Mouse (Mus musculus) midbrain, embryonic 11.5 days (tissue): ENCODE measurements around the gene Mthfd1. TPM values are rescaled to one million over a fixed set of nuclear protein-coding genes. Genes with fewer than 3 reads are reported as not detected.
A peak's percentile ranks its signal among the peaks of the same experiment; 100 is the strongest.

Source experiments
- ATAC-seq: fragments of 200-750 bp; cut with Nextera tagmentation; 2 replicates; pipeline ENCODE4 v1.8.0; 2017; ENCODE audit warnings: moderate TSS enrichment, moderate library complexity; ENCODE audit not compliant: low FRiP score
- DNase-seq: peaks from one replicate; pipeline ENCODE4 v3.0.0; 2015; ENCODE audit warnings: low spot score; ENCODE audit errors: missing footprints
- H3K27ac ChIP-seq: fragments of 300-500 bp; sonication (generic); 2 replicates; pipeline ENCODE4 v1.5.1; 2014; ENCODE audit warnings: low read depth, low read length
- H3K27me3 ChIP-seq: fragments of 300-500 bp; sonication (generic); 2 replicates; pipeline ENCODE4 v1.6.1; 2014; ENCODE audit warnings: mild to moderate bottlenecking, low read length, moderate library complexity, mixed read lengths; ENCODE audit not compliant: control insufficient read depth, insufficient read depth
- H3K36me3 ChIP-seq: fragments of 300-500 bp; sonication (generic); 2 replicates; pipeline ENCODE4 v1.6.1; 2014; ENCODE audit warnings: mild to moderate bottlenecking, low read length, moderate library complexity, mixed read lengths; ENCODE audit not compliant: control insufficient read depth, insufficient read depth
- H3K4me1 ChIP-seq: fragments of 300-500 bp; sonication (generic); 2 replicates; pipeline ENCODE4 v1.6.1; 2014; ENCODE audit warnings: low read length; ENCODE audit not compliant: control insufficient read depth, insufficient read depth
- H3K4me2 ChIP-seq: fragments of 300-500 bp; sonication (generic); 2 replicates; pipeline ENCODE4 v1.6.1; 2014; ENCODE audit warnings: mild to moderate bottlenecking, moderate library complexity
- H3K4me3 ChIP-seq: fragments of 300-500 bp; sonication (generic); 2 replicates; pipeline ENCODE4 v1.5.1; 2014; ENCODE audit warnings: low read depth, low read length
- H3K9ac ChIP-seq: fragments of 300-500 bp; sonication (generic); 2 replicates; pipeline ENCODE4 v1.6.1; 2014; ENCODE audit warnings: low read length
- H3K9me3 ChIP-seq: fragments of 300-500 bp; sonication (generic); 2 replicates; pipeline ENCODE4 v1.6.1; 2016; ENCODE audit warnings: low read length; ENCODE audit not compliant: control insufficient read depth
- WGBS: fragments of 180-500 bp; shearing (Covaris S2); extraction: QIAGEN DNeasy Blood & Tissue Kit; methylation state at CpG from one replicate; pipeline ENCODE4 v1.1.7; 2014; 5-methylcytosine and 5-hydroxymethylcytosine counted together
- polyA plus RNA-seq: library from polyadenylated mRNA; unstranded; fragments of >200 nt; fragmentation: Nextera tagmentation; extraction: Ambion mirVana; gene quantifications from 2 replicates; pipeline ENCODE4 v1.2.1, GENCODE M21; 2014

Mthfd1 gene
- polyA plus RNA-seq, 1 experiment from 2014 or later: 62.9 TPM

DNA sequence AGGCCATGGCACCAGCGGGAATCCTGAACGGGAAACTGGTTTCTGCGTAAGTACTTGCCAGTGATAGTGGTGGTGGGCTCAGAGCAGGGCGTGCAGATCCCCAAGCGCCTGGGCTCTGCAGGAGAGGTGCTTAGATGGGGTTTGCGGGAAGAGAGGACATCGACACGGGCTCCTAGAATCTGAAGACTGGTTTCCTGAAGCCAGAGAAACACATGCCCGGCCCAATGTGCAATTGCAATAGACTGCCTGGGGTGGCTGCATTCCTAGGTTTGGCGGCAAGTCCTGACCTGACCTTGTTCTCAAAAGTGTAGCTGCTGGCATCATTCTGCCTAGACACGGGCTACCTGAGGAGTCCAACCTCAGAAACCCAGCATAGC lies 389 bp downstream of the Mthfd1 start:
- DNase-seq (peak; percentile 97), ATAC-seq (peak; percentile 36; the same call in 1 of the 2 replicates)
- H3K27ac ChIP-seq: peak overlapping the region; percentile 26; the same call in 1 of the 2 replicates
- H3K27me3 ChIP-seq: no peaks in the 10 kb centered on the region
- H3K9me3 ChIP-seq: no peaks in the 10 kb centered on the region
- peak overlapping the region; percentile 58 for H3K4me3 ChIP-seq
- 0% methylated on average over 11 of the region's 11 CpGs for WGBS
- peak overlapping the region; percentile 93 for H3K4me2 ChIP-seq
- H3K9ac ChIP-seq: peak overlapping the region; percentile 68
- no peaks in the 10 kb centered on the region for H3K36me3 ChIP-seq
- peaks cover 6% of the 10 kb centered on the region for H3K4me1 ChIP-seq

- ATAC-seq: no peak
- no peak for DNase-seq
- H3K4me3 ChIP-seq: peak overlapping the region; percentile 58
- no peak overlapping the region for H3K27ac ChIP-seq
- peaks cover 6% of the 10 kb centered on the region for H3K4me1 ChIP-seq
- 7% methylated on average over 17 of the region's 17 CpGs for WGBS
- H3K9ac ChIP-seq: peak overlapping the region; percentile 68
- no peaks in the 10 kb centered on the region for H3K9me3 ChIP-seq
- no peaks in the 10 kb centered on the region for H3K36me3 ChIP-seq
- no peaks in the 10 kb centered on the region for H3K27me3 ChIP-seq
- H3K4me2 ChIP-seq: peak overlapping the region; percentile 93
Observed at GRCm38 (mm10) chr12:76256114-76256843, 1.2 kb downstream of the Mthfd1 start.

DNA sequence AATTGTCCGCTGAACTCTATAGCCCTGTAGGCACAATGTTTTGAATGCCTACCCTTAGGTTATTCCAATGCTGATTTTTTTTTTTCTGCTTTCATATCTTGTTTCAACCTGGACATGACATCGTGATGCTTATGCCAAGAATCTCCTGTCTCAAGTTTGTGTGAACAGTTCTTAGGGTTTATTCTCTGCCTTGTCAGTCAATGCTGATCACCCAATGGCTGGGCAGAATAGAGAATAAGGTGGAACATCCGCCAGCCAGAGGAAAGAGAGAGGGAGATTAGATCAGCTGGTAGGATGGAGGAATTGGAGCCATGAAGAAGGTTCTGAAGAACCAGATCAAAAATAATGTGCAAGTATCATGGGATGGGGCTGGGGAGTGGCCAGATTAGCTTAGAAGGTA lies 5.6 kb downstream of the Mthfd1 start:
- H3K9me3 ChIP-seq: no peaks in the 10 kb centered on the region
- DNase-seq (peak; percentile 83), ATAC-seq (no peak)
- no peaks in the 10 kb centered on the region for H3K36me3 ChIP-seq
- H3K4me3 ChIP-seq: no peak overlapping the region
- no peak overlapping the region for H3K4me2 ChIP-seq
- H3K27me3 ChIP-seq: no peaks in the 10 kb centered on the region
- H3K4me1 ChIP-seq: peaks cover 6% of the 10 kb centered on the region
- 92% methylated on average over 3 of the region's 3 CpGs for WGBS
- H3K9ac ChIP-seq: no peak overlapping the region
- no peak overlapping the region for H3K27ac ChIP-seq

- Histone ChIP-seq H3K9ac (no peak overlapping the region), H3K4me3 (no peak overlapping the region), H3K27me3 (no peaks in the 10 kb centered on the region), H3K4me2 (no peak overlapping the region), H3K36me3 (no peaks in the 10 kb centered on the region), H3K4me1 (no peaks in the 10 kb centered on the region), H3K27ac (no peak overlapping the region), H3K9me3 (no peaks in the 10 kb centered on the region)
- DNase-seq: no peak
- ATAC-seq: no peak
- 92% methylated on average over 4 of the region's 4 CpGs for WGBS
Observed at GRCm38 (mm10) chr12:76261556-76261955, 6.5 kb downstream of the Mthfd1 start.

- 94% methylated on average over 4 of the region's 4 CpGs for WGBS
- Histone ChIP-seq H3K27ac (no peak overlapping the region), H3K36me3 (no peaks in the 10 kb centered on the region), H3K27me3 (no peaks in the 10 kb centered on the region), H3K9ac (no peak overlapping the region), H3K4me1 (no peaks in the 10 kb centered on the region), H3K9me3 (no peaks in the 10 kb centered on the region), H3K4me2 (no peak overlapping the region), H3K4me3 (no peak overlapping the region)
- ATAC-seq (no peak), DNase-seq (peak; percentile 31)
Observed at GRCm38 (mm10) chr12:76262918-76263317, 7.8 kb downstream of the Mthfd1 start.

GRCm38 (mm10) chr12:76263876-76264275 lies 8.8 kb downstream of the Mthfd1 start:
- Histone ChIP-seq H3K4me1 (no peaks in the 10 kb centered on the region), H3K4me3 (no peak overlapping the region), H3K27me3 (no peaks in the 10 kb centered on the region), H3K9ac (no peak overlapping the region), H3K9me3 (no peaks in the 10 kb centered on the region), H3K27ac (no peak overlapping the region), H3K4me2 (no peak overlapping the region), H3K36me3 (no peaks in the 10 kb centered on the region)
- peak; percentile 68 for DNase-seq
- no peak for ATAC-seq
- WGBS: 45% methylated on average over 1 of the region's 1 CpGs

GRCm38 (mm10) chr12:76264325-76264965 lies 9.3 kb downstream of the Mthfd1 start:
- Histone ChIP-seq H3K9me3 (no peaks in the 10 kb centered on the region), H3K9ac (no peak overlapping the region), H3K36me3 (no peaks in the 10 kb centered on the region), H3K4me3 (no peak overlapping the region), H3K27ac (no peak overlapping the region), H3K4me1 (no peaks in the 10 kb centered on the region), H3K27me3 (no peaks in the 10 kb centered on the region), H3K4me2 (no peak overlapping the region)
- DNase-seq (peak; percentile 54), ATAC-seq (no peak)
- 93% methylated on average over 9 of the region's 9 CpGs for WGBS

- WGBS: 85% methylated on average over 6 of the region's 6 CpGs
- no peak overlapping the region for H3K4me3 ChIP-seq
Observed at GRCm38 (mm10) chr12:76265001-76265400, 9.9 kb downstream of the Mthfd1 start.

DNA sequence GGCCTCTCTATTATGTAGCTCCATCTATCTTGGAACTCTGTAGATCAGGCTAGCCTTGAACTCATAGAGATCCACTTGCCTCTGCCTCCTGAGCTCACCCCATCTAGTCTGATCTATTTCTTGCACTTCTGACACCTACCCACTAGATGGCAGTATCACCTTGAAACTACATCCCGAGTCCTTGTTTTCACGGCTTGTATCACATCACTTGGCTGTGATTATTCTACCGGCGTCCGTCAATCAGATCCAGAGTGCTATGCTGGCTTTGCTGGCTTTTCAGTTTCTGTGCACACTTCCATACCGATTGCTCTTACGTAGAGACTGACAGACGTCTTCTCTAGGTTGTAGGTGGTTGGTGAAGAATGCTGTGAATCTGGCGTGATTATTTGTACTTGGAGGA lies 11.8 kb downstream of the Mthfd1 start:
- ATAC-seq (peak; percentile 40), DNase-seq (peak; percentile 91)
- Histone ChIP-seq H3K36me3 (no peaks in the 10 kb centered on the region), H3K9ac (no peak overlapping the region), H3K27ac (no peak overlapping the region), H3K27me3 (no peaks in the 10 kb centered on the region), H3K9me3 (no peaks in the 10 kb centered on the region), H3K4me2 (no peak overlapping the region), H3K4me1 (no peaks in the 10 kb centered on the region), H3K4me3 (no peak overlapping the region)
- WGBS: 86% methylated on average over 9 of the region's 9 CpGs

More at GRCm38 (mm10) chr12:76265001-76265400, 9.9 kb downstream of the Mthfd1 start:
- H3K27me3 ChIP-seq: no peaks in the 10 kb centered on the region
- H3K9me3 ChIP-seq: no peaks in the 10 kb centered on the region
- no peaks in the 10 kb centered on the region for H3K4me1 ChIP-seq
- ATAC-seq (no peak), DNase-seq (no peak)
- H3K9ac ChIP-seq: no peak overlapping the region
- no peaks in the 10 kb centered on the region for H3K36me3 ChIP-seq
- no peak overlapping the region for H3K4me2 ChIP-seq
- H3K27ac ChIP-seq: no peak overlapping the region
